7 mouse cellular contexts compared by ENCODE assay signal in genomic region chr13:99475488-99475887, GRCm38 (mm10). TPM values are rescaled to one million over a fixed set of nuclear protein-coding genes. Genes with fewer than 3 reads are reported as not detected.
DNase-seq lines count a peak whose midpoint lies in the region; ATAC-seq and TF ChIP-seq lines count a peak whose summit lies in the region.

No protein-coding gene starts in this region.

- no peak overlapping the region for H3K9ac ChIP-seq in CH12.LX (ENCODE audit: insufficient read depth, low read depth)
- H3K9ac ChIP-seq in limb, embryonic 13.5 days: no peak overlapping the region; the same call in 1 of the 2 replicates

- WGBS in limb, embryonic 13.5 days: 12% methylated on average over 6 of the region's 6 CpGs

- no peak for TF ChIP-seq CTCF in CH12.LX (conservative IDR thresholded peaks at IDR 0.05 in 1 of 2, IDR thresholded peaks at IDR 0.05 in 1 of 2; ENCODE audit: low read depth in 2 of 2, low read length in 2 of 2)

- H3K79me2 ChIP-seq in CH12.LX (replicated peaks; ENCODE audit: control insufficient read depth, extremely low read depth, insufficient read depth, poor library complexity, severe bottlenecking): no peaks in the 10 kb centered on the region

- ATAC-seq in limb, embryonic 13.5 days (ENCODE audit: low FRiP score, low read depth): peak; percentile 72; the same call in 1 of the 2 replicates

- no peaks in the 10 kb centered on the region for H3K36me3 ChIP-seq in CH12.LX (replicated peaks in 1 of 2; ENCODE audit: control insufficient read depth in 1 of 2, insufficient read depth in 1 of 2, low read length in 1 of 2)
- no peaks in the 10 kb centered on the region for H3K36me3 ChIP-seq in limb, embryonic 13.5 days

- H3K27ac ChIP-seq in CH12.LX (ENCODE audit: insufficient read depth, low read depth): no peak overlapping the region
- H3K27ac ChIP-seq in limb, embryonic 13.5 days: peak overlapping the region; percentile 49; the same call in 1 of the 2 replicates

- no peaks in the 10 kb centered on the region for H3K9me3 ChIP-seq in CH12.LX (replicated peaks; ENCODE audit: low read length)
- H3K9me3 ChIP-seq in limb, embryonic 13.5 days: no peaks in the 10 kb centered on the region

- dilution Hi-C loops in CH12.LX (cut with MboI; ENCODE audit: extremely low pct_ligation_motif_present, extremely low pct_unique_long_range_greater_than_20kb, low sequenced_read_pairs): no loop called here

- TF ChIP-seq POLR2A in CH12.LX (IDR thresholded peaks at IDR 0.05; ENCODE audit: low read depth, low read length): no peak

- DNase-seq in CH12.LX (ENCODE audit: extremely low read depth) (peak; percentile 17), R1 (ENCODE audit: low read depth, low spot score) (peak; percentile 60)
- peak; percentile 32 to 40 for DNase-seq in heart, adult 9 months (ENCODE audit: low spot score in 2 of 2)
- DNase-seq in retina, postnatal 1 day: peak; percentile 89
- no peak for DNase-seq in testis, postnatal 10 days (ENCODE audit: low spot score)
- no peak for DNase-seq in right cerebral cortex, postnatal 14 days

- no peak for TF ChIP-seq EP300 in CH12.LX (IDR thresholded peaks at IDR 0.05; ENCODE audit: low read length)

- H3K27me3 ChIP-seq in CH12.LX (replicated peaks): no peaks in the 10 kb centered on the region
- H3K27me3 ChIP-seq in limb, embryonic 13.5 days: no peaks in the 10 kb centered on the region

- in situ Hi-C loops in CH12.LX (cut with MboI; ENCODE audit: low pct_ligation_motif_present, low pct_unique_long_range_greater_than_20kb, low sequenced_read_pairs): no loop called here

- peaks cover 3 to 11% of the 10 kb centered on the region in 2 experiments; a peak in 3 of 4 replicates for H3K4me1 ChIP-seq in CH12.LX (ENCODE audit: control insufficient read depth in 1 of 2, insufficient read depth in 2 of 2)
- peaks cover 19% of the 10 kb centered on the region for H3K4me1 ChIP-seq in limb, embryonic 13.5 days

- TF ChIP-seq RAD21 in CH12.LX (IDR thresholded peaks at IDR 0.05; ENCODE audit: low read depth, low read length): no peak

- H3K4me3 ChIP-seq in CH12.LX (replicated peaks in 1 of 3; ENCODE audit: low read depth in 2 of 3, low read length in 2 of 3, poor library complexity in 1 of 3): no peak overlapping the region
- no peak overlapping the region for H3K4me3 ChIP-seq in limb, embryonic 13.5 days

- H3K4me2 ChIP-seq in CH12.LX (ENCODE audit: insufficient read depth, low read depth, poor library complexity, severe bottlenecking): no peak overlapping the region
- peak overlapping the region; percentile 44 for H3K4me2 ChIP-seq in limb, embryonic 13.5 days (replicated peaks)

TF ChIP-seq in CH12.LX, 34 proteins besides CTCF, POLR2A, EP300 and RAD21:
- TF ChIP-seq JUND (conservative IDR thresholded peaks at IDR 0.05; ENCODE audit: low read depth, low read length) (no peak), MAZ (IDR thresholded peaks at IDR 0.05; ENCODE audit: low read depth, low read length) (no peak), ZMIZ1 (IDR thresholded peaks at IDR 0.05; ENCODE audit: low read depth, low read length) (no peak), E2F4 (IDR thresholded peaks at IDR 0.05; ENCODE audit: insufficient replicate concordance, low read depth, low read length) (no peak), POLR2AphosphoS2 (IDR thresholded peaks at IDR 0.05; ENCODE audit: low read depth, low read length) (no peak), HCFC1 (IDR thresholded peaks at IDR 0.05; ENCODE audit: low read depth, low read length) (no peak), BHLHE40 (IDR thresholded peaks at IDR 0.05; ENCODE audit: low read depth, low read length) (no peak), IRF4 (IDR thresholded peaks at IDR 0.05; ENCODE audit: low read depth, low read length) (no peak)

RNA-seq across cellular contexts. Expression of gene Map1b, which starts 40.9 kb away (rescaled TPM):
- total RNA-seq in CH12.LX (2012; rRNA removed) (0.08 and 0.13 TPM in 2 replicates), CH12.LX (2014; rRNA removed) (not detected in 2 replicates)
- 0.04 TPM in 2 replicates for polyA plus RNA-seq in CH12.LX (2012; ENCODE audit: insufficient read length, low read depth)
- polyA plus RNA-seq in limb, embryonic 13.5 days (2015; fragmentation: Nextera tagmentation; extraction: Ambion mirVana): 173 and 179 TPM in 2 replicates

Comparison
In these comparisons a context has a peak if more than half of its experiments do, and no peak if none do; other contexts are left out.
1. DNase-seq: peak in CH12.LX (single experiment), R1 (single experiment), heart, adult 9 months (2 of 2) and retina, postnatal 1 day (single experiment); none in testis, postnatal 10 days (single experiment) and right cerebral cortex, postnatal 14 days (single experiment).
2. RNA of gene Map1b, which starts 40.9 kb away (polyA plus RNA-seq): 173 to 179 TPM in limb, embryonic 13.5 days; 0.04 TPM in CH12.LX; every median in the first group is over 100 times any median in the second.